Mouse (Mus musculus) monocyte, adult 2 months (primary cell): ENCODE results near the gene Negr1.

Experiments
- DNase-seq, 2 experiments: peaks; one replicate each; pipeline ENCODE4 v3.0.0; 2022; ENCODE audit warnings: low spot score in 2 of 2, low read depth in 1 of 2

Negr1 gene

DNA sequence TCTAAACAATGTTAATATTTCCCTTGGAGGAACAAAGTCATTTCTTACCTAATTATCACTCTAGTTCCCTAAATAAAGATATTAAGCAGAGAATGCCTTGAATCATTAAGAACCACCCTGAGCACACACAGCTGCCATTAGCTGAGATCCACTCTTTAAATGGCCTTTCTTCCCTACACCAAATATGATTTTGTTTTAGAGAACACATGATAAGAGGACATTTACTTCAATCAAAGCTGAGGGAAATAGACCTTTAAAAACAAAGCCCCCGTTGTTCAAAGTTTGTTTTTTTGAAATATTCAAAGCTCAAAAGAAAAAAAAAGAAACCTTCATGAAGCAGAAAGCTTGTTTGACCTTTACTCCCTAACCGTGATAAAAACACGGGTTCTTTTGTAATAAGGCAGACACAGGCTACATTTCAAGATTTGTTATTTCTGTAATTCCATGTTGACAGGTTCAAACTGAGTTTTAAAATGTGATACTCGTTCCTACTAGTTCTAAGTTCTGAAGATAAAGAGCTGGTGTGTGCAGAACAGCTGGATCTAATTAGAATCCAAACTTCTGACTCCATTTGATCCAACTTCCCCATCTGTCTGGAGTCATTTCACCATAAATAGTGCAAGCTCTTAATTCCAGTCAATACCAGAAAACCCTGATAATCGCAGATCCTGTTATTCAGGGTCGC lies 544.1 kb downstream of the Negr1 start:
- DNase-seq: no peak

DNA sequence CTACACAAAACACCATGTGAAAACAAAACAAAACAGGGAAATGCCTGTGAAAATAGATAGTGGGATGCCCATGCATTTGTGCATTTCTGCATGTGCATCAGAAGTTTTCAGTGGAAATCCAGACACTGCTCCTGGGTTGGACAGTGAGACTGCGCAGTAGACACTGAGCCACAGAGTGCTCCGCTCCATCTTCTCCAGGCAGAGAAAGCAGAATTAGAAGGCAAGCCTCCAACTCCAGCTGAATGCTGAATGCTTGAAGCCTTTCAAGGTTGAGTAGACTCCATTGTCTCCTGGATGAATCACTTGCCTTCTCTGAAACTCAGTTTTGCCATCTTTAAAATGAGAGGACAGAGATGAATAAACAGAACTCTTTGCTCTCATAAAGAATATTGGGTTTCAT lies 546.6 kb downstream of the Negr1 start:
- no peak for DNase-seq

DNA sequence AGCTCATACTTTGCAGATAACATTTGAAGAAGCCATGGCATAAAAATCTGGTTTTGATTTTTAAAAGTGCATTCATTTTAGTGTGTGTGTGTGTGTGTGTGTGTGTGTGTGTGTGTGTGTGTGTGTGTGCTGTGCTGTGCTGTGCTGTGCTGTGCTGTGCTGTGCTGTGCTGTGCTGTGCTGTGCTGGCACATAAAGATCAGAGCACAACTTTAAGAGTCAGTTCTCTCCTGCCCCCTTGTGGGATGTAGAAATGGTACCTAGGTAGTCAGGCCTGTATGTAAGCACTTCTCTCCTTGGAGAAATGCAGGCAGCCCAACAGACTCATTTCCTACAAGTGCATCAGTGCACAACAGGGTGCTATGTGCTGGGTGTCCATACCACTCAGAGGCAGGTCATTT lies 547.7 kb downstream of the Negr1 start:
- DNase-seq: no peak

DNA sequence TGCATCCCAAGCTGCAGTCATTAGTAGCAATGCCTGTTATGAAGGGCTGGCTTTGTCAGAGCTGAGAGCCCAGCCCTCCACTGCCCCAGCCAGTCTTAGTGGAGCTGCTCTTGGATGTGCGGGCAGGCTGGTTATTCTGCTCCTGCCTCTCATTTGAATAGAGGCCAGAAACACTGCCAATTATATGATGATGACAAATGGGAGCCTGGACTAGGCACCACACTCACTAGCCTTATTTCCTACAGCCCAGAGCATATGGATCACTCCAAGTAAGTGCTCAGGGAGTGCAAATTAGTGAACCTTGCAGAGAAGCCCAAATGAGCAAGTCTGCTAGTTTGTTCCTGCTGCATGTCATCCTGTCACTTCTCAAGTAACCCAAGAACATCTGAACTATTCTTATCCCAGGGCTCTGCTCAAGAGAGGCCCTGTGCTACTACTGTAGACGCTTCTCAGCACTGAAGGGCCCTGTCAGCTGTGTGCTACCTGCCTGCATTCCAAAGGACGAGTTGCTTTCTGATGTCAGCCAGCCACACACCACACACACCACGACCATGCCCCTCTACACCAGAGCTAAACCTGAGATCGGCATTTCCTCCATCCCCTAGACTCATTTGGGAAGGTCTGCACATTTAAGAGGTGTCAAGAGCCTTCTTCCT lies 553.6 kb downstream of the Negr1 start:
- DNase-seq: no peak

DNA sequence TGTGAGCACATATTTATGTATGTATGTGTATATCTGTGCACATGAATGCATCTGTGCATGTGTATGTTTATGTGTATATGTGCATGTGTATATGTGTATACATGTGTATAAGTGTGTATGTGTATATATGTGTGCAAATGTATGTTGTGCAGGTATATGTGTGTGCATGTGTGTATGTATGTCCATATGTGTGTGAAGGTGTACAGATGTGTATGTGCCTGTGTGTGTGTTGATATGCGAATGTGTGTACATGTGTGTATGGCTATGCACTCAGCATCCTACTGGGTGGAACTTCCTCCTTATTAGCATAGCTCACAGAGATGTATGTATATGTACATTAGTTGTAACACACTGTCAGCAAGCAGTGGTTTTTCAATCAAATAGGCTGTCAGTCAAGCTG lies 554.4 kb downstream of the Negr1 start:
- DNase-seq: no peak

DNA sequence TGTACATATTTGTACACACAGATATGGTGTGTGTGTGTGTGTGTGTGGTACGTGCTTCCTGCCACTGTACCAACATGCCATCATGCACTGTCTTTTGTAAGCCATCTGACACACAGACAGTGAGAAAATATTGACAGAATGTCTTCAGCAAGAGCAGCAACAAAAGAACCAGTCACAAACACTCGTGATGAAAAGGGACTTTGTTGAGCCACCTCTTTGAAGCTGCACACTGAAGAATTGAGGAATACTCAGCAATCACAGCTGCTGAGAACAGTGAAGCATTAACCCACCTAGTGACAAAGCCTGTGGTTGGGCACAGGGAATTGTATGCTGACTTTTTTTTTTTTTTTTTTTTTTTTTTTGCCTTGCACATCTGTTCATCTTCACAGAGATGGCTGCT lies 558.3 kb downstream of the Negr1 start:
- DNase-seq: no peak

DNA sequence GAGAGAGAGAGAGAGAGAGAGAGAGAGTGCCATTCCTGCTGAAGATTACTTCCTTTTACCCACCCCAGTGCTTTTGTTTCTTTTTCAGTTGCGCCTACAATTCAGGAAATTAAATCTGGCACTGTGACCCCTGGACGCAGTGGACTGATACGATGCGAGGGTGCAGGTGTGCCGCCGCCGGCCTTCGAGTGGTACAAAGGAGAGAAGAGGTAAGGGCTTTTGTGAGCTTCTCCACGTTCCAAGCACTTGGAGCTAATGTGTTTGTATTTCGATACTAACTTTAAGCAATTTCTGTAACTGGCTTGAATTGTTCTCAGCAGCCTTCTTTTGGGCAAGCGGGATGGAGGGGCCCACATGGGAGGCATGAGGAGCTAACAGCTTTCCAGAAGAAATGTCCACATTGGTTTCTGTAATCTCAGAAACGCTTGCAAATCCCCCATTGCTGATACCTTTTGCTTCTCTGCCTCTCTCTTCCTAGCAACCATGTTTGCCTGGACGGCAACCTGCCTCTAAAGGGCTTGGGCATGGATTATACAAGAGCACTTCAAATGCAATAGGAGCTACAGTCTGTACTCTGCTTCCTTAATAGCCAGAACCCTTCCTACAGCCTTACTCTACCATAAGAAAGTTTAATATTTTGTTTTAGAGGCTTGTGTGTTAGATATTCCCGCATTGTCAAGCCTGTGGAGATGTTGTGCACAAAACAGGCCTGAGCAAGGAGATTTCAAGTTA lies 584.7 kb downstream of the Negr1 start:
- DNase-seq: no peak

GRCm38 (mm10) chr3:157154902-157155301 lies 593.3 kb downstream of the Negr1 start:
- DNase-seq: no peak

DNA sequence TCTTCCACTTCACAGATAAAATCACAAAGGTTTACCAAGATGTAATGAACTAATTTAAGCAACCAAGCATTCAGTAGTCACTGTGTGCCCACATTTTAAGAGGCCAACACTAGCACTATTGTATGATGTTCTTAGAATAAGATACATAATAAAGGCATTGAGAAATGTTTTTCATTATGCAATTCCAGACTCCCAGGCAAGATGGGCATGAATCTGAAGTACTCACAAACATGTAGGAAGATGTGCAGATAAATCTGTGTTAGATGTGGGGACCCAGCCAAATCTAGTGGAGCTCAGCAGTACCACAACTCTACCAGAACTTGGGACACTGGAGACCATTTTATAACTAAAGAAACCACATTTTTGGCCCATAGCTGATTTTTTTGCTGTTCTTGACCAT lies 593.9 kb downstream of the Negr1 start:
- DNase-seq: no peak

DNA sequence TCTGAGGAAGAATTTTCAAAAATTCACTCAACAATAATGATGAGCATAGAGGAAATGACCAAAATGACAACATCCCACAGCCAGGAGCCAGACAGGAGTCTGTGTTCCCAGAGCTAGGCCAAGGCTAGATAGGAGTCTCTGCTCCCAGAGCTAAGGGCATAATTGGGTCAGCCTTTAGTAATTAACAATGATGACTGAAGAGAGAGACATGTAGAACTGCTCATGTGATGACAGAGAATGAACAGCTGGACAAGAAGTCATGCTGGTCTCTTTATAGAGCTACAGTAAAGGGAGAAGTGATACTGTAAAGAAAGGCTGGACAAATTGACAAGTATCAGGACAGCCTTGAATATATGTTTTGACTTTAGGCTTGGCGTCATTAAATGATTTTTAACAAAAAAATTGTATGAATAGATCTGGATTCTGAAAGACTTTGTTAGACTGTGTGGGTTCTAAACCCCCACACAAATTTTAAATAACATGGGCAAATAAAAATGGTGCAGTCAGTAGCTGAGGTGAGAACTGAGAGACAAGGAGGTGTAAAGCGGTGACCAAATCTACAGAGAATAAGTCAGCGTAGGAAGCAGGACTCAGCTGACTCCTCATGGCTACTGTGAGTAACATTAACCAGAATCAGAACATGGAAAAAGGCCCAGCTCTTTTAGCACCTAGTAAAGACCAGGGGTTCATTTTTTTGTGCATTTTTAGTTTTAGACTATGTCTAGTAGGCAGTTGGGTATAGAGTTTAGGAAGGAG lies 603.4 kb downstream of the Negr1 start:
- DNase-seq: no peak

DNA sequence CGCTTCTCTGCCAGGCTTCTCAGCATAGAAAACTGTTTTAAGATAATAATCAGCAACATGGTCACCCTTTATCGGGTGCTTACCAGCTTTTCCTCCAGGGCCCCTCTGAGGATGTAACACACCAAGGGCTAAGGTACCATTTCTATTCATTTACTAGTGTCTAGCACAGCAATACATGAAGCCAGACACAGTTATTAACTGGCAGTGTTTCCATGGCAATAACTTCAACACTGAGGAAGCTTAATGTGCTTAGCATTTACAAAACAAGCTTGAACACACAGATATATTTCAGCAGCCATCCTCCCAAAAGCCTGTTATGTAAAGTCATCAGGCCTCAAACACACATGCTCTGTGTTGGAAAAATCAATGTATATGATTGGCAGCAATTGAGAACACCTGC lies 620.4 kb downstream of the Negr1 start:
- DNase-seq: no peak

DNA sequence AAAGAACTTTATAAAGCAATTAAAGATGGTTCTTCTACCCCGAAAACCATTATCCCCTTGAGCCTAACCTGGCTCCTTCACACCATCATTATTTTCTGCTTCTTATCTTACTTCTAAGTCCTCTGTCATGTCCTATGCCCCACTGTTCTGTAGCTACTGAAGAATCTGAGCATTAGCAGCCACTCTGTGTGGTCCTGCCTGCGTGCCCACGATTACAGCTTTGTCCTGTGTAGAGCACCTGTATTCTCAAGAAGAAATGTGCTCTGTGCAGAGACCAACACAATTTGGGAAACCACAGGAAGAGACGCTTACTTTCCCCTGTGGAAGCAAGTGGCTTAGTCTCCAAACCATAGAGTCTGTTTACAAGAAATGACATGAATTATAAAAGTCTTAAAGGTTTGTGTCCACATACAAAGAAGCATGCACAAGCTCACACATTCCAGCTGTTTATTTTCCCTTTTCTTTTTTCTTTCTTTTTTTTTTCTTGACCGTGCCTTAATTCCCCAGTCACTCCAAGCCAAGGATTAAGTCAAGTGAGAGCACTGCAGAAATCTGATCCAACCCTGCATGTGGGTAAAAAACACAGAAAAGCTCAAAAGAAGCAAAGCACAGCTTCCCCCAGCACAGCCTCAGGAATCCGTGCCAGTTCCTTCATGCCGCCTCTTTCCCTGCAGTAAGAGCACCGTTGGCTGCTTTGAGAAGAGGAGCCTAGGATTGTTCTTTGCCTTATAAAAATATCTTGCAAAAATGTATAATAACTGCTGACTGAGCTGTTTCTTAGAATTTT lies 627.5 kb downstream of the Negr1 start:
- DNase-seq: no peak

- no peak for DNase-seq
Observed at GRCm38 (mm10) chr3:157189834-157190233, 628.2 kb downstream of the Negr1 start.

DNA sequence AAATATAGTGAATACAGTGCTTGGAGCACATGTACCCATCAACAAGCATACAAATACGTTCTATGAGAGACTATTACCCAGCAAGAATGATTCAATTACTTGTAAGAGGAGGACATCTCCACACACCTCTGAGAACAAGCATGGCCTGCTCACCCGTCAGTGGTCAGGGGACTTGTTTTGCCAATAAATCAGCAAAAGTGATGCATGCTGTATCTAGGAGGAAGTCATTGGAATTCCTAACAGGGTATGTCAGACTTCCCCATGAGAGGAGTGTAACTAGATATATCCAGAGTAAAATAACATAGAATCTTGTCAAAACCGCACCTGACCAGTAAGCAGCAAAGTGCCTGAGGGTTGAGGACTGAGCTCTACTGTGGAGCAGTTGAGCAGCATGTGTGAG lies 629.0 kb downstream of the Negr1 start:
- DNase-seq: no peak

DNA sequence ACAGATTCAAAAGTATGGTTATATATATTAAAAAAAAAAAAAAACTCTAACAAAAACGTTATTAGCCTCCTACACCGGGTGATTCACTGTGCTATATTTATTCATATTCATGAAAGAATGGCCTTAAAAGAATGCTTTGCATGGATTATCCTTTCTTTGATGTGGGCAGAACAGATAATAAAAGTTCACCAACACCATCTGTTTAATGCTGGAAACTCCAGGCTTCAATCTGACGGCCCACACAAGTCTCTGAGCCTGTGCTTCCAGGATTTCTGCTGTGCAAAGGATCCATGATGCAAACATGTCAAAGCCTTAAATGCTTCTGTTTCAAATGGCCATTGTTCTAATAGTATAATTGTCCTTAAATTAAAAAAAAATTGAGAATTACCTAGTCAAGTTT lies 630.4 kb downstream of the Negr1 start:
- no peak for DNase-seq

- no peak for DNase-seq
Observed at GRCm38 (mm10) chr3:157193141-157193540, 631.5 kb downstream of the Negr1 start.

GRCm38 (mm10) chr3:157198659-157199058 lies 637.1 kb downstream of the Negr1 start:
- no peak for DNase-seq

- no peak for DNase-seq
Observed at GRCm38 (mm10) chr3:157201726-157202125, 640.1 kb downstream of the Negr1 start.

- DNase-seq: no peak
Observed at GRCm38 (mm10) chr3:157203573-157203972, 642.0 kb downstream of the Negr1 start.

DNA sequence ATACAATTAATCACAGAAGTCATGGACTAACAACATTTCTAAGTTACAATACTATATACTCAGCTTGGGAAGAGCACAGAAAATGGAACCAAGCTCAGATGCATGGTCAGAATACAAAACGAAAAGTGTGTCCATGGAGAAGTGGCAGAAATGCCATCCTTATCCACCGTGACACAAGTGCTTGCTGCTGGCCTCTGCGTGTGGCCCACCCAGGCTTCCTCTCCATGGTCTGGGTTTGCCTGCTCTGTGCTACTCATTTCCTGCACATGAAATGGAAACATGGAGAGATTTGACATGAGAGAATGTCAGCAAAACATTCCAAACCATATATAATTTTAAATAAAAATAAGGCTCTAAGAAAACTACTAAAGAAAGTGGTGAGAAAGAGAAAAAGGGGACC lies 645.2 kb downstream of the Negr1 start:
- DNase-seq: no peak

GRCm38 (mm10) chr3:157208966-157209365 lies 647.4 kb downstream of the Negr1 start:
- no peak for DNase-seq
